Mouse (Mus musculus) small intestine, adult 10 weeks (tissue): ENCODE results near the gene Gm45799. TPM values are rescaled to one million over a fixed set of nuclear protein-coding genes. Genes with fewer than 3 reads are reported as not detected.

Source experiments
- polyA plus RNA-seq: library from polyadenylated mRNA; stranded (reverse); fragments of 350-450 nt; fragmentation: Illumina TruSeq; extraction: RNeasy Lipid Tissue Mini Kit (QIAGEN cat#74804); gene quantifications from one replicate; pipeline ENCODE4 v1.2.3, GENCODE M21; 2014; ENCODE audit warnings: low replicate concordance

Gm45799 gene
- 1.5 TPM for polyA plus RNA-seq

GRCm38 (mm10) chr7:105640233-105640893 is at the start of gene Gm45799, which contains the start of gene Arfip2:
Gene Gm45799 (plus strand): TSS chr7:105640552.
Gene Arfip2 (minus strand): TSS chr7:105640416.

DNA sequence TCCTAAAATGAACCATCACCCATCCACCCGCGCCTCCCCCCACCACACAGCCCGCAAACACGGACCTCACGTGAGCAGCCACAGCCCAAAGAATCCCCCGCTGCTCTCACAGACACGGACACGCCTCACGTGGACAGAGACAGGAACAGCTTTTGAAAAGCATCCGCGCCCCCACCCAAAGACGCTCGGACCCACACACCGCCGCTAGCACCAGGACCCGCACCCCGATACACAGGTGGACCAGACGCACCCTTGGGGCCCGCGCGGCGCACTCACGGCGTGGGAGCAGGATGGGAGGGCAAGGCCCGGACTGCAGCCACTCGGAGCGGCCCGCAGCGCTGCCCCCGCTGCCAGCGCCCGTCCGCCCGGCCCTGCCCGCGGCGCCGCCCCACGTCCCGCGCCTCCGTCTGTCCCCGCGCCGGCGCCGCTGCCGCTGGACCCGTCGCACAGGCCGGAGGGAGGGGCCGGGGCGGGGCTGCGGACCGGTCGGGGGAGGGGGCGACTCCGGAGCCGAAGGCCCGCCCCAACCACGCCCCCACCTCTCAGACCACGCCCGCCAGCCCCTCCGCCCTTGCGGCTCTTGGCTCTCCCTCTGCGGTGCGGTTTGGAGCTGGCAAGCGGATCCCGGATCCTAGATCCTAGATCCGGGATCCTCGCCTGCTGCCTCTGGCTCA is 7.1 kb upstream of the Gm45799 start, which contains the start of gene Trim3:
Gene Trim3, minus strand, starts transcription at position 445 of the 674 bp plus-strand sequence.

DNA sequence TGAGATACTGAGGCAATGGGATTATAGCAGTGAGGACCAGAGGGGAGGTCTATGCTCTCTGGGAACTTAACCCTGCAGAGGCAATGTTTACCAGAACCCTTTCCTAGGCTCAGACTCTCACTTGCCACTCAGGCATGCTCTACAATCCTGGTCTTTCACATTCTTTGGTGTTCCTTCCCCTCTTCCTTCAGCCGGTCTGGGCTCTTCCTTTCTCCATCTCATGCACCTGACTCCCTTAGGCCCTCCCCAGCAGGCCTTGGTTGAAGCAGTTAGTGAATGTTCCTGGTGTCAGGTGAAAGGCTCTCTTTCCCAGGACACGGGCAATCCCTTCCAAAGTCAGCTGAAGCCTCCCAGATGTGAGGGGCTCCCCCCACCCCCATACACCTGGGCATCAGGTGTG is 596 bp upstream of the Gm45799 start, which contains the start of gene Timm10b:
Gene Timm10b, plus strand, starts transcription at position 301 of the 400 bp plus-strand sequence.

DNA sequence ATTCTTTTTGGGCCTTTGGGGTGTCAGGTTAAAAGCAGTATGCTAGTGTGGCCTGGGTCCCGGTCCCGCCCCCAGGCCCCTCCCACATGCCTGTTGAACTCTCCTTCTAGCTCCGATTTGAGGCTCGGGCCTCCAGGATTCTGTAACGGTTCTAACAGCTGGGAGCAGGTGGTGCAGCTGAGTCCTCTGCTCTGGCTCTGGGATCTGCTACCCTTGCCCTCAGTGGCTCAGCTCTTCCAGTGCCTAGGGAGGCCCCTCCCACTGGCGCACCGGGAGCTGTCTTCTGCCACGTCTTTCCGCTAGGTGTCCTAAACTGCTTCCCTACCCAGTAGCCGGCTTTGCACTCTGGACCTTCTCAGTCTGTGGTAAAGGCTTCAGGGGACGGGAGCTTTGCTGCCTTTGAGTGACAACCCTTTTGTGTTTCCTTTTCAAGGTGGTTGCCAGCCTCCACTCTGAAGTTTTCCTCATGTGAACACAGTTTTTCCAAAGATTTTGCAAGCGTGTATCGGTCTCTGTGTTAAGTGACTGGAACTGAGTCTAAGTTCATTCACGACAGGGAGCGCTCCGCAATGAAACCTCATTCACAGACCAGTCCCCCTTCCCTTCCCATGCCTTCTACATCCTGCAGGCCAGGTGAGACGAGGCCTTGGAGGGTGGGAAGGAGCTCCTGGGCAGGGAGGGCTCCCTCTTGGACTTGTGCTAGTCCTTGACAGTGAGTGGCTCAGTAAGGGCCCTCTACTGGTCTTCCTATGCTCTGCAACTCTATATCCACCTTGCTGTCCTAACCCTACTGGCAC is 10.5 kb downstream of the Gm45799 start, which contains the start of gene Dnhd1:
Gene Dnhd1, plus strand, starts transcription at position 189 of the 797 bp plus-strand sequence.

Other genes with a start within 250 kb of the Gm45799 start
- gene Fam160a2, start 240.5 kb upstream of the Gm45799 start, polyA plus RNA-seq = 44.8 TPM
- gene Cnga4, start 236.0 kb upstream of the Gm45799 start, polyA plus RNA-seq = not detected
- gene Cckbr, start 214.8 kb upstream of the Gm45799 start, polyA plus RNA-seq = not detected
- 1.9 TPM for gene Cavin3, start 158.3 kb upstream of the Gm45799 start, polyA plus RNA-seq
- gene Smpd1, start 86.2 kb upstream of the Gm45799 start, polyA plus RNA-seq = 0.33 TPM
- gene Apbb1, start 58.9 kb upstream of the Gm45799 start, polyA plus RNA-seq = not detected
- not detected for gene Hpx, start 40.4 kb upstream of the Gm45799 start, polyA plus RNA-seq
- gene Trim3, start 7.0 kb upstream of the Gm45799 start, polyA plus RNA-seq = 3.6 TPM
- 33.0 TPM for gene Timm10b, start 496 bp upstream of the Gm45799 start, polyA plus RNA-seq
- 6.9 TPM for gene Arfip2, start 136 bp upstream of the Gm45799 start, polyA plus RNA-seq
- gene Dnhd1, start 10.3 kb downstream of the Gm45799 start, polyA plus RNA-seq = 1.3 TPM
- 21.5 TPM for gene Ilk, start 96.0 kb downstream of the Gm45799 start, polyA plus RNA-seq
- 14.9 TPM for gene Rrp8, start 96.8 kb downstream of the Gm45799 start, polyA plus RNA-seq
- 7.3 TPM for gene Taf10, start 103.8 kb downstream of the Gm45799 start, polyA plus RNA-seq
- 45.4 TPM for gene Tpp1, start 111.7 kb downstream of the Gm45799 start, polyA plus RNA-seq
- gene Dchs1, start 147.1 kb downstream of the Gm45799 start, polyA plus RNA-seq = not detected
- 4.0 TPM for gene Mrpl17, start 170.5 kb downstream of the Gm45799 start, polyA plus RNA-seq